Mouse (Mus musculus): Measurements from ENCODE around the gene Itgbl1. TPM values are rescaled to one million over a fixed set of nuclear protein-coding genes. Genes with fewer than 3 reads are reported as not detected.

Gene Itgbl1
- polyA plus RNA-seq, 1 experiment, result not detected

DNA sequence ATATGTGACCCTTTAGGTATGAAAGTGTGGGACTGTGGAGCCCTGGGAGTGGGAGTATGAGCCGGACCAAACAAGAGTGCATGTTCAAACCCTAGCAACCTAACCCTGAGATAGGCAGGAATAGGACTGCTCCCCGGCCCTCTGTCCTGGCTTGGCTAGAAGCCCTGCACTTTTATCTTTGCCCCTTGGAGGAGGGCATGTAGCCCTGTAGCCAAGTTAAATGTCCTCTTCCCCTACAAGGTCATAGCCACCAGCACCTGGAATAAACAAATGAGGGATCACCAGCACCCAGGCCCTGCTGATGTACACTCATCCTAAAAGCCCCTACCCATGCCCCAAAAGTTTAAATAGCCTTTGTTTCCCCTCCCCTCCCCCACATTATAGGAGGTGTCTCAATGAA lies 18.3 kb downstream of the Itgbl1 start:
- no peak for TF ChIP-seq POLR2A (IDR thresholded peaks at IDR 0.05; ENCODE audit: insufficient read depth, low read depth, low read length)
- TF ChIP-seq CTCF (IDR thresholded peaks at IDR 0.05; ENCODE audit: insufficient read depth, low read depth, low read length), result no peak

DNA sequence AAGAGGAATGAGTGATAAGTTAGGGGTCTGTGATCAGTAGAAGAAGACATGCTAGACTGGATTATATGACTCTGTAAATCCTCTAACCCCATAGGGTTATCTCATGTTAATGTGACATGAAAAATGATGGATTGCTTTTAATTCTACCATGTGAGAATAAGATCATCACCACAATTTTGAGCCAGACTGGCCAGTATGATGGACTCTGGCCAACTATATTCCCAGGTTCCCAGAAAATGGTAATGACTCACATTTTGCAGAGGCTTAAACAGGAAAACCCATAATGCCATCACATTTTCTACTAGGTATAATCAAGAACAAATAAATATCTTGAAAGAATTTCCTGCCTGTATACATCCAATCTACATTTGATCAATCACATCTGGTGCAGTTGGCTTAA lies 55.0 kb downstream of the Itgbl1 start:
- Histone ChIP-seq H3K4me1 (ENCODE audit: control insufficient read depth, insufficient read depth, low read length) (no peaks in the 10 kb centered on the region), H3K4me3 (ENCODE audit: insufficient read depth, low read depth, low read length) (no peak overlapping the region), H3K27ac (ENCODE audit: insufficient read depth, low read depth, low read length) (no peak overlapping the region)
- TF ChIP-seq CTCF (IDR thresholded peaks at IDR 0.05; ENCODE audit: insufficient read depth, low read depth, low read length) (no peak), POLR2A (IDR thresholded peaks at IDR 0.05; ENCODE audit: insufficient read depth, low read depth, low read length) (no peak)

More for the DNA sequence above, 18.3 kb downstream of the Itgbl1 start:
- H3K4me3 ChIP-seq (ENCODE audit: insufficient read depth, low read depth, low read length), result no peak overlapping the region
- no peaks in the 10 kb centered on the region for H3K4me1 ChIP-seq (ENCODE audit: control insufficient read depth, insufficient read depth, low read length)
- H3K27ac ChIP-seq (ENCODE audit: insufficient read depth, low read depth, low read length), result no peak overlapping the region
- 85% methylated on average over 2 of the region's 2 CpGs for WGBS

DNA sequence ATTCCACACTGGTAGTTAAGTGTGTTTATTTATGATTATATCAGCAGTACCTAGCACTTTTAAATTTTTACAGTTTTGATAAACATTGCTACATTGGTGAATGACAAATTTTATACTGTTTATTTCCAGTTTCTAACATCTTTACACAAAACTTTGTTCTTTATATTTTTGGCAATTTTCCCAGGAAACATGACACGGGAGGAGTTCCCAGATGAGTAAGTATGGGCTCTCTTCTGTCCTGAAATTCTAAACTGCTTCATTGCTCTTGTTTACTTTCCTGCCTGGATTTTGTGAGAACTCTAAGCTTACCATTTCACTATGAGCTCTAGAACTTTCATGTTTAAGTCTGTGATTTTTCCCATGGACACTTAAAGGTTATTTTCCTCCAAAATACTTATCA lies 82.3 kb downstream of the Itgbl1 start:
- Histone ChIP-seq H3K27ac (ENCODE audit: insufficient read depth, low read depth, low read length) (no peak overlapping the region), H3K4me1 (ENCODE audit: control insufficient read depth, insufficient read depth, low read length) (no peaks in the 10 kb centered on the region), H3K4me3 (ENCODE audit: insufficient read depth, low read depth, low read length) (no peak overlapping the region)
- TF ChIP-seq CTCF (IDR thresholded peaks at IDR 0.05; ENCODE audit: insufficient read depth, low read depth, low read length) (no peak), POLR2A (IDR thresholded peaks at IDR 0.05; ENCODE audit: insufficient read depth, low read depth, low read length) (no peak)
- 43% methylated on average over 1 of the region's 1 CpGs for WGBS

DNA sequence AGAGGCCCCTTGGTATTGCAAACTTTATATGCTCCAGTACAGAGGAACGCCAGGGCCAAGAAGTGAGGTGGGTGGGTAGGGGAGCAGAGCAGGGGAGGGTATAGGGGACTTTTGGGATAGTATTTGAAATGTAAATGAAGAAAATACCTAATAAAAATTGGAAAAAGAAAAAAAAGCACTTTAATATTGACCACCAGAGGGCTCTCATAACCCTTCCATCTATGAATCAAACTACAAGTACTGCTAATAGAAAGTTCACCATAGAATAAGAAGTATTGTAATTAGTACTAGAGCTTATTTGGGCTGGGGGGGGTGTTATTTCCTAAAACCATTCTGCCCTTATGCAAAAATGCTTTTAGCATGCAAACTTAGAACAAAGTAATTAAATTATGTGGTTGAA lies 91.2 kb downstream of the Itgbl1 start:
- Histone ChIP-seq H3K27ac (ENCODE audit: insufficient read depth, low read depth, low read length) (no peak overlapping the region), H3K4me3 (ENCODE audit: insufficient read depth, low read depth, low read length) (no peak overlapping the region), H3K4me1 (ENCODE audit: control insufficient read depth, insufficient read depth, low read length) (no peaks in the 10 kb centered on the region)
- WGBS, result 79% methylated on average over 1 of the region's 1 CpGs
- TF ChIP-seq POLR2A (IDR thresholded peaks at IDR 0.05; ENCODE audit: insufficient read depth, low read depth, low read length), result no peak
- no peak for TF ChIP-seq CTCF (IDR thresholded peaks at IDR 0.05; ENCODE audit: insufficient read depth, low read depth, low read length)

DNA sequence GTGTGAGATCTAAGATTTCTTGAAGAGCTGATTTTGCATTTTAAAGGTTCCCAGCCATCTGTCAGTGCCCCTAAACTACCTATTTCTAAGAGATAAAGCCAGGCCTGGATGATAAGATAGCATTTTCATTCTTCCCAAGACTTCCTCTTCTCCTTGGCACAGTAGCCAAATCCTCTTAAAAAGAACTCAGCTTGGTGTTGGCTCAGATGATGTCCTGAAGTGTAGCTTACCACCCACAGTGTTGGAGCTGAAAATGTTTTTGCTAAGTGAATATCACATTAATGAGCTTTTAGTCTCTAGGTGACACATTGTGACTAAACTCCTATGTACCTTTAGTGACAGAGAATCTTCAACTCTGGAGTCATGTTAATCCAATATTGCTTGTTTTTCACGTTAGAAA lies 99.8 kb downstream of the Itgbl1 start:
- no peak for TF ChIP-seq POLR2A (IDR thresholded peaks at IDR 0.05; ENCODE audit: insufficient read depth, low read depth, low read length)
- TF ChIP-seq CTCF (IDR thresholded peaks at IDR 0.05; ENCODE audit: insufficient read depth, low read depth, low read length), result no peak
- no peak overlapping the region for H3K27ac ChIP-seq (ENCODE audit: insufficient read depth, low read depth, low read length)
- H3K4me1 ChIP-seq (ENCODE audit: control insufficient read depth, insufficient read depth, low read length), result no peaks in the 10 kb centered on the region
- H3K4me3 ChIP-seq (ENCODE audit: insufficient read depth, low read depth, low read length), result no peak overlapping the region
- 60% methylated on average over 1 of the region's 1 CpGs for WGBS

DNA sequence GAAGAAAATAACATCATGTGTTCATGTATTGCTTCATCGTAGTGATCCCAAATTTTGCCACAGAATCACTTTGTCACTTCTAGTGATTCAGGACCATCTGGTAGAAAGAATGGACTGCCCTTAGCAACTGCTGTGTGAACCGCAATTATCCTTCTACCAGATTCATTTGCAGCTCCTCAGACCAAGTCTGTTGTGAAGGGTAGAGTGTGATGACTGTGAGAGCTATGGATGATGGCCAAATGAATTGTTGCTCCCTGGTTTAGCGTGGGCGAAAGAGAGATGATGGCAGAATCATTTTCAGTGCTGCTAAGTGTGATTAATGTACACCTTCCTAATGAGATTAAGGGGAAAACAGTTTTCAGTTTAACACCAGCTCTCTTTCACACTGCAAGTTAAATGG lies 100.3 kb downstream of the Itgbl1 start:
- TF ChIP-seq POLR2A (IDR thresholded peaks at IDR 0.05; ENCODE audit: insufficient read depth, low read depth, low read length), result no peak
- no peak for TF ChIP-seq CTCF (IDR thresholded peaks at IDR 0.05; ENCODE audit: insufficient read depth, low read depth, low read length)
- Histone ChIP-seq H3K4me1 (ENCODE audit: control insufficient read depth, insufficient read depth, low read length) (no peaks in the 10 kb centered on the region), H3K4me3 (ENCODE audit: insufficient read depth, low read depth, low read length) (no peak overlapping the region), H3K27ac (ENCODE audit: insufficient read depth, low read depth, low read length) (no peak overlapping the region)
- 43% methylated on average over 4 of the region's 4 CpGs for WGBS

DNA sequence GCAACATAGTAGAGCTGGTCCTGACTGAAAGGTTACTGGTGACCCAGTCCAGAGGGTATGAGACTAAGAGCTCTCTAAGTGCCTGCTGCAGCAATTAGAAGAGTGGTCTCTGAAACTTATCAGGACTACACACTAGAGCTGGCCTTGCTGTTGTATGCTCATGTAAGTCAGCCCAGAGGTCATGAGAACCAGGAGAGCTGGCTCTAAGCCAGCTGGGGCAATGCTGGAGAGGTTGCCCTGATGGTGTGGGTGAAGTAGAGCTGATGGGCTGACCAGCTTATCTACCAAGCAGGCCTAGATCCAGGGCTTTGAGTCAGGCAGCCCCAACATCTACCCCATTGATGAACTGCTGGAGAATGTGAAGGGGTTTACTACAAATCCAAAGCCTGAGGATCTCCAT lies 142.0 kb downstream of the Itgbl1 start:
- Histone ChIP-seq H3K27ac (ENCODE audit: insufficient read depth, low read depth, low read length) (no peak overlapping the region), H3K4me3 (ENCODE audit: insufficient read depth, low read depth, low read length) (no peak overlapping the region), H3K4me1 (ENCODE audit: control insufficient read depth, insufficient read depth, low read length) (no peaks in the 10 kb centered on the region)
- no peak for TF ChIP-seq CTCF (IDR thresholded peaks at IDR 0.05; ENCODE audit: insufficient read depth, low read depth, low read length)
- TF ChIP-seq POLR2A (IDR thresholded peaks at IDR 0.05; ENCODE audit: insufficient read depth, low read depth, low read length), result no peak

DNA sequence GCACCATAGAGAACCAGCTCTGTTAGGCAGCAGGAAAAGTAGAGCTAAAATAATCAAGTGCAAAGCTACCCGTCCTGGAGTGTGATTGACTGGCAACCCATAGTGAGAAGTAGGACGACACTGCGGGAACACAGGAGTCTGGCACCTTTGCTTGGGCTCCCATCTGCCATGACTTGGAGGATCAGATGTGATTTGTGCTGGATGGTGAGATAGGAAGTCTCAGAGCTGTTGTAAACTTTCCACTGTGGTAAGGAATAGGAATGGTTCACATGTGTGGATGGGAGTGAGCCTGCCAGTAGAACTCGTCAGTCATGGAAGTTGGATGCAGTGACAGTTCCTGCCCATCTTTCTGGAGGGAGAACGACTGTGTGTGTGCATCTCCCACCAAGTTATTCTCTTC lies 177.9 kb downstream of the Itgbl1 start:
- no peak for TF ChIP-seq POLR2A (IDR thresholded peaks at IDR 0.05; ENCODE audit: insufficient read depth, low read depth, low read length)
- TF ChIP-seq CTCF (IDR thresholded peaks at IDR 0.05; ENCODE audit: insufficient read depth, low read depth, low read length), result no peak
- H3K4me1 ChIP-seq (ENCODE audit: control insufficient read depth, insufficient read depth, low read length), result no peaks in the 10 kb centered on the region
- H3K27ac ChIP-seq (ENCODE audit: insufficient read depth, low read depth, low read length), result no peak overlapping the region
- WGBS, result 82% methylated on average over 5 of the region's 5 CpGs
- H3K4me3 ChIP-seq (ENCODE audit: insufficient read depth, low read depth, low read length), result no peak overlapping the region

DNA sequence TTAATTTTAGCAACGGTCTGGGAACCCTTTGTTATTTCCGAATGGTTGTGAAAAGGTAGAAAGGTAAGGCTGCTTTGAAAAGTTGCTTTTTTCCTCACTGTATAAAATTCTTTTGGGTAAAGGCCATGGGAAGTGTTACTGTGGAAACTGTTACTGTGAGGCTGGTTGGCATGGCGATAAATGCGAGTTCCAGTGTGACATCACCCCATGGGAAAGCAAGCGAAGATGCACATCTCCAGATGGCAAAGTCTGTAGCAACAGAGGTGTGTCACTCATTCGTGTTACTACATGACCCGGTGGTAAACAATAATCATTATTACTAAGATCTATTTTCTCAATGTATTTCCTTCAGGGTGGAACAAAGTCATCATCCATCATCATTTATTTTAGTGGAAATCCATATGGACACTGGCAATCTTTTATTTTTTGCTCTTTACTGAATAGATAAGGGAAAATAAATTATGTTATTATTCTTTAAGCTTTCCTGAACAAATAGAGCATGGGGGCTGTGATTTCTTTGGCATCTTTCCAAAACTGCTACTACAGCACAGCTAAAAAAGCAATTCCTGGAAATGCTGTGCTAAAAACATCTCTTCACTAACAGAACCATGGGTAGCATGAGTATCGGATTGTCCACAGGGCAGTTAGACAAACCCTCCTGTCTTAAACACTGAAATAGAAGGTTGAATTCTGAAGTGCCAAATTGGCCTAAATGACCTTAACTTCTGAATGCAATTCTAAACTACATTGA lies 184.1 kb downstream of the Itgbl1 start:
- no peaks in the 10 kb centered on the region for H3K4me1 ChIP-seq (ENCODE audit: control insufficient read depth, insufficient read depth, low read length)
- 31% methylated on average over 8 of the region's 8 CpGs for WGBS
- no peak overlapping the region for H3K27ac ChIP-seq (ENCODE audit: insufficient read depth, low read depth, low read length)
- H3K4me3 ChIP-seq (ENCODE audit: insufficient read depth, low read depth, low read length), result no peak overlapping the region
- TF ChIP-seq CTCF (IDR thresholded peaks at IDR 0.05; ENCODE audit: insufficient read depth, low read depth, low read length), result no peak
- no peak for TF ChIP-seq POLR2A (IDR thresholded peaks at IDR 0.05; ENCODE audit: insufficient read depth, low read depth, low read length)

DNA sequence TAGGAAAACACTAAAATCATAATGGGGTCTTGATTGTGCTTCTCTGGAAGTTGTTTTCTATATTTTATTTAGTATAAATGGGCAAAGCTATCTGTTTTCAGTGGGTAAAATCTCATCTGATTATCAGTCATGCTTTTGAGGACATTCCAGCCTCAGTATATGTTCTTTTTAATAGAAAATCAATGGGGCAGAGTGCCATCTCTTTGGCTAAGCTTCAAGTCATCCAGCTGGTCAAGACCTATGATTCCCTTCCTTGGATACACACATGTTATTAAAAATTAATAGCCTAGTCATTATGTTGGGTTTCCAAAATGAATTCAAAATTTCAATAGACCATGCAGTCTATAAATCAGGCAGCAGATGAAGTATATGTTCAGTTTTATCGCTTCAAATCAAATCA lies 204.8 kb downstream of the Itgbl1 start:
- no peak overlapping the region for H3K4me3 ChIP-seq (ENCODE audit: insufficient read depth, low read depth, low read length)
- no peak overlapping the region for H3K27ac ChIP-seq (ENCODE audit: insufficient read depth, low read depth, low read length)
- H3K4me1 ChIP-seq (ENCODE audit: control insufficient read depth, insufficient read depth, low read length), result no peaks in the 10 kb centered on the region
- TF ChIP-seq POLR2A (IDR thresholded peaks at IDR 0.05; ENCODE audit: insufficient read depth, low read depth, low read length) (no peak), CTCF (IDR thresholded peaks at IDR 0.05; ENCODE audit: insufficient read depth, low read depth, low read length) (no peak)
- 94% methylated on average over 1 of the region's 1 CpGs for WGBS
